Mouse (Mus musculus): Measurements from ENCODE around the gene Caml.
"Not testable (repeated sequence)": the region's sequence is repeated elsewhere in the genome, so short reads cannot be mapped to it uniquely, and the experiment has no call there.

The Caml gene

DNA sequence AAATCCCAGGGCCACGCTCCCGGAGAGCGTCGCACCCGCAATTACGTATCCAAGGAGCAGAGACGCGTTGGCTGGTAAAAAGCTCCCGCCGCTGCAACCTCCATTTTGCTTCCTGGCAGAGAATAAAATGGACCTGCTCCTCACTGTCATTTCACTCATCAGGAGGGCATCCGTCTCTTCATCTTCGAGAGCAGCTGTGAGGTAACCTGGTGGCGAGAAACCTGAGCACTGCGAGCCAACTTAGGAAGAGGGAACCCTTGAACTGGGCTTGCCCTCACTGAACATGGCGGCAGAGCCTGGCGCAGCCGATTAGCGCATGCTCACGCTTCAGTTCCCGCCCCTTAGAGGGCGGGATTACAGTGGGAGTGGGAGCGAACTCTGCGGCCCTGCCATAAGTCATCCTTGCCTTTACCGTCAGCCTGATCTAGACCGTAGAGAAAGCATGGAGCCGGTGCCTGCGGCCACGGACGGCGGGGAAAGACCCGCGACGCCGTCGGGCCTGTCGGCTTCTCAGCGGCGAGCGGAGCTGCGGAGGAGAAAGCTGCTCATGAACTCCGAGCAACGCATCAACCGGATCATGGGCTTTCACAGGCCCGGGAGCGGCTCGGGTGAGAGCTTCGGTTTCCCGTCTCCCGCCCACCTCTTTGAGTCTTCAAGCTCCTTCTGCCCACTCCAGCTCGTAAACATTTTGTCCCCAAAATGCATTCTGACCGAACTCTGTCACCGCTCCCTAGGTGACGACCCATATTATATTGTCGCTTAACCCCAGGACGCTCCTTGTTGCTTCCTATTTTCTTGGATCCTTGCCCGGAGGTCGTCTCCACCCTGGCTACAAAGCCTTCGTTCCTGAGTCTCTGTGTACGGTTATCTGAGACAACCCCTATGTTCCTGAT lies at the start of gene Caml:
Gene Caml (plus strand): TSS at position 357 of the 893 bp plus-strand sequence.
- in situ Hi-C loops (cut with MboI, MseI): no loop called here

DNA sequence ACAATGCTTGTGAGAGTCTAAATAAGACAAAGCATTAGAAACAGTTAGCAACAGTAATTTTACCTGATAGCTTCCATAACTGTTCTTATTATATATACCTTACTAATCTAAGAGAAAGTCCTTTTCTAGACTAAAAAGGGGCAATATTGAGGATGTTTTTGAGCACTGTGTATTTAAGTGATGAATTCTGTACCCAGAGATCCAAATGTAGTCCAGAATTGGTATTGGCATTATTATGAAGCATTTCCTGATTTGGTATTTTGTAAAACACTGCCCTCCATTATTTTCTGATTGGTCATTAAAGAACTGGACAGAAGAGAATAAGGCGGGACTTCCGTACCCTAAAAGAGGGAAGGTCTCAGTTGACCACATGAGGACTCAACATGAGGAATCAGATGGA lies 49.4 kb upstream of the Caml start, which contains the start of gene Tmed9:
Gene Tmed9 (plus strand): TSS at position 301 of the 400 bp plus-strand sequence.
- in situ Hi-C loops (cut with MboI, MseI): no loop called here

DNA sequence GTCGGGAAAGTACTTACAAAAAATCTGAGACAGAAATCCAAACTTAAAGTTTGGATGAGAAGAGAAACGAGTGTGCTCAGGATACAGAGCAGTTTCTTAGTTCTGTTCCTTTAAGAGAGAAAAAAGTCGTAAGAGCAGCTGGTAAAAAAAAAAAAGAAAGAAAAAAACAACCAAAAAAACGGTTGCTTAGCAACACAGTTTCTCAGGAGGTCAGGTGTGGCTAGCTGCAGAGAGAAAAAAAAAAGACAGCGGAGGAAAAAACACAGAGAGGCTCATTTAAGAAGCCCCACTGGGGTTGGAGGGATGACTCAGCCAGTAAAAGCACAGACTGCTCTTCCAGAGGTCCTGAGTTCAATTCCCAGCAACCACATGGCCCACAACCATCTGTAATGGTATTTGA lies 48.5 kb upstream of the Caml start:
- in situ Hi-C loops (cut with MboI, MseI): no loop called here

GRCm38 (mm10) chr13:55575932-55576331 lies 46.9 kb upstream of the Caml start:
- in situ Hi-C loops (cut with MboI, MseI): no loop called here

GRCm38 (mm10) chr13:55576872-55577271 lies 45.9 kb upstream of the Caml start:
- in situ Hi-C loops (cut with MboI, MseI): not testable (repeated sequence)

GRCm38 (mm10) chr13:55578086-55578485 lies 44.7 kb upstream of the Caml start:
- in situ Hi-C loops (cut with MboI, MseI): no loop called here

- in situ Hi-C loops (cut with MboI, MseI): no loop called here
These were observed 30.8 kb upstream of the Caml start for GRCm38 (mm10) chr13:55591961-55592490.

- in situ Hi-C loops (cut with MboI, MseI): no loop called here
These were observed 30.1 kb upstream of the Caml start for GRCm38 (mm10) chr13:55592512-55593253.

GRCm38 (mm10) chr13:55593254-55593747 lies 29.5 kb upstream of the Caml start:
- in situ Hi-C loops (cut with MboI, MseI): no loop called here

DNA sequence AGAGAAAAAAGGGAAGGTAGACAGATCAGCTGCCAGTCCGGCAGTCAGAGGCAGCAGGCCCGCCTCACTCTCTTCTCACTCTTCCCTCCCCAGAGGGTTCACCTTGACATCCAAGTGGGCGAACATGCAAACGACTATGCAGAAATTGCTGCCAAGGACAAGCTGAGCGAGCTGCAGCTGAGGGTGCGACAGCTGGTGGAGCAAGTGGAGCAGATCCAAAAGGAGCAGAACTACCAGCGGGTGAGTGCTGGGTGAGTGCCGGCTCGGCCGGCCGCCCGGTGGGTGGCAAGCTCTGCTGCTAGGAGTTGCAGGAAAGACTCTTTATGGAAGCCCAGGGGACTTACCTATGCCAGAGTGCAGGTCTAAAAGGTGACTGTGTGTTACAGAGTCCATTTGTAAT lies 27.4 kb upstream of the Caml start:
- in situ Hi-C loops (cut with MboI, MseI): loop anchor here (5.0 kb wide), 1 partner anchor 488 kb away; the partner anchor contains the start of gene Zfp346

- in situ Hi-C loops (cut with MboI, MseI): loop anchor here (5.0 kb wide), 1 partner anchor 490 kb away; the partner anchor contains the start of gene Zfp346
These were observed 26.0 kb upstream of the Caml start for GRCm38 (mm10) chr13:55596802-55597201.

- in situ Hi-C loops (cut with MboI, MseI): loop anchor here (5.0 kb wide), 2 partner anchors 37 to 493 kb away; partner anchors contain the start of genes Ddx46 and Zfp346
These were observed 23.0 kb upstream of the Caml start, which contains the start of gene B4galt7 for GRCm38 (mm10) chr13:55599566-55600540. TSS of gene B4galt7 (plus strand) at chr13:55599896.

GRCm38 (mm10) chr13:55600657-55601056 lies 22.1 kb upstream of the Caml start:
- in situ Hi-C loops (cut with MboI, MseI): loop anchor here (5.0 kb wide), 1 partner anchor 37 kb away; the partner anchor contains the start of gene Ddx46

DNA sequence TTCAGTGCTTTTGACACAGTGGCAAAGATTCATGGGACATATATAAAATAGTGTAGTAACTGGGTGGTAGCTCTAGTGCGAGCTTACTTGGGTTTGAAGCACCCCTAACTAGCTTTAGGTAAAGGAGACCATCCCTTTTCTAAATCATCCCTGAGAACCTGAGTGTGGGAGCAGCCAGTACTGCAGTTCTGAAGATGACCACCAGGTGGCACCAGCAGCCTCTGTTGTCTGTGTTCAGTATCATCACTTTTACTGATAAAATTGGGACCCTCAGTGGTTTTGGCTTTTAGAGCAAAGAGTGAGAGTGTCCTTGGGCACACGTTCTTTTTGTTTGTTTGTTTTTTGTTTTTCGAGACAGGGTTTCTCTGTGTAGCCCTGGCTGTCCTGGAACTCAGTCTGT lies 21.2 kb upstream of the Caml start:
- in situ Hi-C loops (cut with MboI, MseI): loop anchor here (5.0 kb wide), 1 partner anchor 36 kb away; the partner anchor contains the start of gene Ddx46

DNA sequence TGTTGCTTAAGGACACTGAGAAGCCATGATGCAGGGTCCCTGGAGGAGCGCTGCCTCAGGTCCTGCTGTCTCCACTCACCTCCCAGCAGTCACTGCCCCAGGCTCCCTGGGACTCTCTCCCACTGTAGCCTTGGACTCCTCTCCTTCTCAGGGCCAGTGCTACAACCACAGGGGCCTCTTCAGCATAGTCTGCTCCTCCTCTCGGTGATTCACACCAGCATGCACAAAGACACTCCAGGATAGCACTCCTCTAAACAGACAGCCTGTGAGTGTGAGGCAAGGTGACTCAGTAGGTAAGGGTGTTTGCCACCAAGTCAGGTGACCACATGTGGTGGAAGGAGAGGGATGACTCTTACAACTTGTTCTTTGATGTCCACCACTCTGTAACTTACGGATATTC lies 18.2 kb upstream of the Caml start:
- in situ Hi-C loops (cut with MboI, MseI): loop anchor here (5.0 kb wide), 1 partner anchor 33 kb away; the partner anchor contains the start of gene Ddx46

DNA sequence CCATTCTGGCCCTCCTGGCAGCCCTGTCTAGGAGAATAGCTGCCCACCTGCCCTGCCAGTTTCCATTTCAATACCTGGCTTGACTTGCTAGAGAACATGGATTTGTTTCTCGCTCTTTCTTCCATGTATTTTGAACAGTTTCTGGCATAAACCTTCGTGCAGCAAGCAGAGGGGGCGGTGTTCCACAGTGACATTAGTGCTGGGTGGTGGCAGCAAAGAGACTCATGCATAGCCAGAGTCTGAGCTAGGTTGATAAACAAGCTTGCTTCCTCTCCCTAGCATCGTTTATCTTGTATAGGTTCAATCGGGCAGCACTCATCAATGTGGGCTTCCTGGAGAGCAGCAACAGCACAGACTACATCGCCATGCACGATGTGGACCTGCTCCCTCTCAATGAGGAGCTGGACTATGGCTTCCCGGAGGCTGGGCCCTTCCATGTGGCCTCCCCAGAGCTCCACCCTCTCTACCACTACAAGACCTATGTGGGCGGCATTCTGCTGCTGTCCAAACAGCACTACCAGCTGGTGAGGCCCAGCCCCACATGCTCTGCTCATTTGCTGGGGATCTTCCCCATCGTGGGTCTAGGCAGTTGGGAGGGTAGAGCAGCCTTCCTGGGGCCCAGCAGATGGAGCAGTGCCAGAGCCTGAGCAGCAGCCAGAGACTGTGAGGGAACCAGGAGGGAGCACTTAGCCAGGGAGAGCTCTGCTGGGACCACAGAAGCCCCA lies 15.7 kb upstream of the Caml start:
- in situ Hi-C loops (cut with MboI, MseI): no loop called here

DNA sequence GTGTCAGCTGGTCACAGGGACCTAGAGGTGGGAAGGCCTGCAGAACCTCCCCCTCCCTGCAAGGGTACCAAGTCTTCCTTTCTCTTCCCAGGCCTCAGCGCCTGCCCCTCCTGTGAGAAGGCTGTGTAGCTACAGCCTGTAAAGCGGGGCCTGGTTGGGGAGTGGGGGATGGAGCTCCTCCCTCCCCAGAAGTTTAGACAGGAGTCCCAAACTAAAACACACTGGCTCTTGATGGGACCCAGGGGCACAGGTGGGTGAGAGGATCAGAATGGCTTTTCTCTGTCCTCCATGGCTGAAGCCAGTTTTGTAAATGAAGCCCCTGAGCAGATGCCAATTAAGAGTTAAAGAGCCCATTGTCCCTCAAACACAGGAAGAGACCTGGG lies 15.2 kb upstream of the Caml start:
- in situ Hi-C loops (cut with MboI, MseI): no loop called here

- in situ Hi-C loops (cut with MboI, MseI): no loop called here
These were observed 10.8 kb upstream of the Caml start for GRCm38 (mm10) chr13:55611996-55612395.

DNA sequence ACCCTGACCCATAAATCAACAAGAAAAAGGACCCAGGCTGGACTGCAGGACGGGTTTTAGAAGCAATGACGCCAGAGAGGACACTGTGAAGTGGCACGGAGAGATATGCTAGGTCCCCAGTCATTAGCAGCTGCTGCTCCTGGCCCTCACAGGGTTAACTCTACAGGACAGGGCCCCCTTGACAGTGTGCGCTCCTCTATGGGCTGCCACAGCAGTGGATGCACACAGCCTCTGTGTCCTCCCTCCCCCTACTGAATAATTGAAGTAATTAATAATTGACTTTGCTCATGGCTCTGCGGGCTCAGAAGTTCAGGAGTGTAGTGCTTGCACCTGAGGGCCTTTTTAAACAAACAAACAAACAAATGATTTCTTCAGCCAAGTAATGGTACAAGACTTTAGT lies 9.3 kb upstream of the Caml start:
- in situ Hi-C loops (cut with MboI, MseI): no loop called here

DNA sequence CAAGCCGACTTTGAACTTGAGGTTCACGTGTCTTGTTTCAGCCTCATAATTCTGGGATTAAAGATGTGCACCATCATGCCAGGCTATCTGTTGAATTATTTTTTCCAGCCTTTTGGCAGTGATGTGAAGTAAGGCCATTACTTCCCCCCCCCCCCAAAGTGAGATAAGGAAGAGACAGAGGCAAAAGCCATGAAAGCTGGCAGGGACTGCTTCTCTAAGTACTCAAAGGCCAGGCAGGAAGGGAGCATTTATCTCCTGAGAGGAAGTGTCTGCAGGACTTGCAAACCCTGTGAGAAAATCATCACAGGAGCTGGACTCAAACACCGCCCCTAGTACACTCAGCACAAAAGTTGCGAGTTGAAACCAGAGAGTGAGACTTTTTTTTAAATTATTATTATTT lies 3.5 kb upstream of the Caml start:
- in situ Hi-C loops (cut with MboI, MseI): no loop called here

Data from T-helper 1 cell (primary cell).